Mouse (Mus musculus): ENCODE data around the gene Ralgapb. TPM values are rescaled to one million over a fixed set of nuclear protein-coding genes. Genes with fewer than 3 reads are reported as not detected.

The Ralgapb gene
- total RNA-seq, 4 experiments from 2014 or later, result 35.3 to 41.3 (median 38.6) TPM

DNA sequence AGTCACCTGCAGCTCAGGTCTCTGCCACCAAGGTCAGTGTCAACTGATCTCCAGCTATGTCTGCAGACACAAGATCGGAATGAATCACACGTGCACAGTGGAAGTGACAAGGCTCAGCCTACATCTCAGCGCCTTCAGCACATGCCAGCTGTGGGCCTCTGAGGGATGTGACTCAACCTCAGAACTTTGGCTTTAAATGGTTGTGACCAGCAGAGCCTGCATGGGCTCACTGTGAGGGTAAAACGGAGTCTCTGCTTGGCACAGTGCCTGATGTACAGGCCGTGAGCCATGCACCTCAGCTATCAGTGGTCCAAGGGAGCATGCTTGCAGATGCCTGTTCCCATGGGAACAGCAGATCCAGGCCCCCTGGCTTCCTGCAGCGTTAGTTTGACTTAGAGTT is 108.9 kb downstream of the Ralgapb start:
- no peak for DNase-seq (ENCODE audit: low spot score)

DNA sequence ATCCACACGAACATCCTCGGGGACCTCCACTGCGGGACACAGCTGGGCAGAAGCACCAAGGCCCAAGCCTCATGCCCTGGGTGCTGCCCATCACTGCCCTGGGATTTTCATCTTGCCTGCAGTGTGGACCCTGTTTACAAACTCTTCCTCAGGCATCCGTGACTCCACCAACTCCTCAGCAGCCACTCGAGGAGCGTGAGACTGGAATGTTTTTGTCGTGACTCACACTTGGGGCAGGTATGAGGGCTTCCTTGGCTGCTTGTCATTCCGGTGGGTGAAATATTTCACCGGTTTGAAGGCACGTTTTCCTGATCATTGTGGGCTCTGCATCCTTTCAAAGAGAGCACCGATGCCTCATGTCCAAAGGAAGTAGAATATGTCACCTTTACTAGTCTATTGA is 109.4 kb downstream of the Ralgapb start:
- DNase-seq (ENCODE audit: low spot score), result no peak

DNA sequence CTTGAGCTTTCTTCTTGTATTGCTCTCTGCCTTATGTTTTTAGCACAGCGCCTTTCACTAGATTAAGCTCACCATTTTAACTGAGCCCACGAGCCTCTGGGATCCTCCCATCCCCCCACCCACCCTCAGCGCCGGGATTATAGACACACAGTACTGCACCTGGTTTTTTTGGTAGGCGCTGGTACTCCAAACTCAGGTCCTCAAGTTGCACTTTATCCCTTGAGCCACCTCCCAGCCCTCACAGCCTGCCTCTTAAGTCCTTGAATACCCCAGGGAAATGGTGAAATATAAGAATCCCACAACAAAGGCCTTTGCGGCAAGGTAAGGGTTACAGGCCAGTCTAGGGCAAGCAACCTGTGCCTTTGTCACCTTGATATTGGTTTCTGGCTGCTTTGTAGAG is 110.2 kb downstream of the Ralgapb start:
- DNase-seq (ENCODE audit: low spot score), result no peak

DNA sequence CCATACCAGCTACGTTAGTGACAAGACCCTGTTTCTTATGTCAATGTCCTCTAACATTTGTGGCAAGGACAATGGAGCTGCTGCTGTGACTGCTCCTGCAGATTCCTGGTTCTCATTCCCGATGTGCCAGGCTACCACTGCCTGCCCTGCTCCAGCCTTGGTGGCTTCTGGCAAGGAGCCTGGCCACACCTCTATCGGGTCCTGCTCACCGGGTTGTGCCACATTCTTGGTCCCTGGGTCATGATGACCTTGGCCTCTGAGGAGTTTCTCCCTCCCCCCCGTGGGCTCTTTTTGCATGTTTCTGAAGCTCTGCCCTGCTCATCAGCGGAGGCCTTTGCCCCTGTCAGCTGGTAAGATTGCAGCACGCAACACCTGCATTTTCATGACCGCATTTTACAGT is 113.4 kb downstream of the Ralgapb start:
- DNase-seq (ENCODE audit: low spot score), result no peak

DNA sequence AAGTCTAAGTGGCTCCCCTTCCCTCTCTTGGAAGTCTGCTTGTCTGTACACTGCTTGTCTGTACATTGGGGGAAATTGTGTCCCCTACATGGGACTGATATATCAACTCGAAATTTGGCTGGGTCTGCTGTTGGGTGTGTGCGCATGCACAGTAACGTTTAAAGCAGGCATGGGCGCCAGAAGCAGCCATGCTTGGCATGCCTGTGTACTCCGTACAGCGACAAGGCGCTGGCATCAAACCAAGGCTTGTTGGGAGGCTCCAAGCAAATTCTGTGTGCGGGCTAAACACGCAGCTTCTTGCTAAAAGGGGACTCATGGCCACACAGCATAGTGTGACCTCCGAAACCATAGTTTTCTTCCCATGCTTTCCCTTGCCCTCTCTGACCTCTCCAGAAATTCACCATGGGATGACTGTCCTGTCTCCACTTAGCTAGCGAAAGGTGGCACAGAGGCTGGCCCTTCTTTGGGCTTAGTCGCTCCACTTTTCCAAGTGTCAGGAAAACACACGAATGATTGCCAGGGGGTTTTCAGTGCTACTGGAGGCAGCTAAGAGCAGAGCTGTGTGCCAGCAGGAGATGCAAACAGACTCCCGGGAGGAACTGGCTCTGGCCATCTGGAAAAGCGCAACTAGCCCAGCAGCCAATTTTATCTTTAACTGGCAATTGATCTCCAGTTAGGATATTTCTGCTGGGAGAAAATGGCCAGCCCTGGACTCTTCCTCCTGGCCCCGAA is 114.6 kb downstream of the Ralgapb start:
- no peak for DNase-seq (ENCODE audit: low spot score)

DNA sequence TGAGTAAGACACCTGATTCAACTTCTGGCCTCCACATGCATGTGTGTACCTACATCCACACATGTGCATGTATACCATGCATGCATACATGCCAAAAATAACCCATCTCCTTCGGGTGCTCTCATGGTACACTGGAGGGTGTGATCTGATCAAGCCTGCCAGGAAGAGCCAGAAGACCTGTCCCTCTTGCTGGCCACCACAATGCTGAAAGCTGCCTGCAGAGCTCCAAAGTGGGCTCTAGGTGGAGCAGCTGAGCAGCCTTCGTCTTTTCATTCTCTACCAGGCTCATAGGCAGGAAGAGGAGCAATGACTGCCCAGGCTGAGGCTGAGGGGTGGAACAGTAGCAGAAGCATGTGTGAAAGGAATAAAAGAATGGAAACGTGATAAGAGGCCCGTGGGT is 124.4 kb downstream of the Ralgapb start:
- DNase-seq (ENCODE audit: low spot score), result peak; percentile 31

DNA sequence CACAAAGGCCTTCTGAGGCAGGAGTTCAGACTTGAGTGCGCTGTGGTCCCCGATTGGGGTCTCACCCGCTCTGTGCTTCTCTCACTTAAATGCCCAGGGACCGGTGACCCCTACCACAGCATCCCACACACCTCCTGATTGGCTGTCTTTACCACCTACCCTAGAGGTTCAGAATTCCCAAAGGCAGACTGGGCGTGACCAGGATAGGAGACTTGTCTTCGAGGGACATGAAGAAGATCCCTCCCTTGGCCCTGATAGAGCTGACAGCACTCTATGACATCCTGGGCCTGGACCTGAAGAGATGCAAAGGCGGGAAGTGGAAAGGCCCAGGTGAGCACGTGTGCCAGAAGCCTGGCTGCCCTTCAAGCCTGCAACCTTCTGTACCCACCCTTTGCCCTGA is 124.9 kb downstream of the Ralgapb start:
- DNase-seq (ENCODE audit: low spot score), result no peak

DNA sequence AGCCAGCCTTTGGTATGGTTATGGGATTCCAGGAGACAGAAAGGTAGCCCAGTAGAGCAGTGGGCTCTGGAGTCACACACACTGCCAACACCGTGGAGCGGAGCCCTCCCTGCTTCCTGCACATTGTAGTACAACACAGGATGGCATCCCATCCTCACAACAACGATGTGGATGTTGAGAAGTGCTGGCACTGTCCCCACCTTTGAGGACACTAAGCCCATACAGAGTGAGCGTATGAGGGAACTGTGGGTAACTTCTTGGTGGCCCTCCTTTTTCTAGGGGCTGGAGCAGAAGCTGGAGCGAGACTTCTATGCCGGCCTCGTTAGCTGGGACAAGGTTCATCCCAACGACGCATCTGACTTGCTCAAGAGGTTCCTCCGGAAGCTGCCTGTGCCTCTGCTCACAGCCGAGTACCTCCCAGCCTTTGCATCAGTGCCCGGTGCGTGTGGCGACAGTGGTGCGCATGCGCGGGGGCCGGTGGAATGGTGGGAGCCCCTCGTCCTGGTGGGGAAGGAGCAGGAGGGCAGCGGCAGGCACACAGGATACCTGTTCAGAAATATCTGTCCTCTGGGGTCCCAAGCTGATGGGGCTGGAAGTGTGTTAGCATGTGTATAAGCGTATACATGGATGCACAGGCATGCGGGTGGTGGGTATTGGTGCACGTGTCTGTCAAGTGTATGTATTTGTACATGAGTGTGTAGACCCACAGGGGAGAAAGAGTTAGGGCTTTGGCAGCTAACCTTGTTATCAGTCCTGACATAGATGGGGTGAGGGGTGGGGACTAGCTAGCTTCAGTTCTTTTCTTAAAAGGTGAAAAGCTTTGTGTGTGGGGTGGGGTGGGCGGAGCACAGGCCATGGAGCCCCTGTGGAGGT is 130.0 kb downstream of the Ralgapb start:
- no peak for DNase-seq (ENCODE audit: low spot score)

DNA sequence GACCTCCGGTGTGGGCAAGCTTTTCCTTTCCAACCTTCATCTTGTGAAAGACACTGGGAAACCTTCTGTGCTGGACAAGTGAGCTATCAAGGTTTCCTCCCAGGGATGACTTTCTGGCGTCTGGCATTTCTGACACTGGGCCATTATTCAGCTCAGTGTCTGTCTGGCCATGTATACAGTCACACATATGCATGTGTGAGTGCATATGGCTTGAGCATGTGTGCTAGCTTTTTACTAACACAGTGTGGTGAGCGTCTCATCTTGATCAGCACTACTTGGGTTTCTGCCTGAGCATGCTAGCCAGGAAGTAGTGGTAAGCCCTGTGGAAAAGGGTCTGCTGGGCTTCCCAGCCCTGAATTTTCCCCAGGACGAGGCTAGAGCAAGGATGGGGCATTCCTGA is 131.6 kb downstream of the Ralgapb start:
- no peak for DNase-seq (ENCODE audit: low spot score)

DNA sequence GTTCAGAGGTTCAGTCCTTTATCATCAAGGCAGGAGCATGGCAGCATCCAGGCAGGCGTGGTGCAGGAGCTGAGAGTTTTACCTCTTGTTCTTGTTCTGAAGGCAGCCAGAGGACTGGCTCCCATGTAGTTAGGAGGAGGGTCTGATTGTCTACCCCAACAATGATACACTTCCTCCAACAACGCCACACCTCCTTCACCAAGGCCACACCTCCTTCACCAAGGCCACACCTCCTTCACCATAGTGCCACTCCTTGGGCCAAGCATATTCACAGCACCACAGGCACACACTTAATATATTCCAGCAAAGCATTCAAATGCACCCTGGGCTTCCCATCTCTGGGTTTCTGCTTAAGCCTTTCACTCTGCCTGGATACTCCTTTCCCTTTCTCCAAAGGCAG is 135.6 kb downstream of the Ralgapb start:
- no peak for DNase-seq (ENCODE audit: low spot score)

DNA sequence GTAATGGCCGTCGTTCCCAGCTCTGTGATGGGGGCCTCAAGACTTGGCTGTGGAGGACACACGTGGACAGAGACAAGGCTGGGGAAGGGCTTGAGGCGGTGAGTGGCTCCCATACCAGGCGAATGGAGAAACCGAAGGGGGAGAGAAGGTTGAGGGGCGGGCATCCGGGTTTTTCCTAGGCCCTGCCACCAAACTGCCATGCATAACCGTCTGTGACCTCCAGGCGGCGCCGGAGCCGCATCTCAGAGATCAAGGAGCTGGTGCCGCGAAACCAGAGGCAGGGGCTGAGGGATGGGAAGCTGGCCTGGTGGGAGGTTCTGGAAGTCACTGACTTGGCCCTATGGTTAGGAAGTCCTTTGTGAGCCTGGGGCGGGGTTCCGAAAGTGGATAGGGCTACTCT is 137.1 kb downstream of the Ralgapb start:
- peak; percentile 24 for DNase-seq (ENCODE audit: low spot score)

Other genes starting within 250 kb of the Ralgapb start
- gene D630003M21Rik, start 180.6 kb upstream of the Ralgapb start, total RNA-seq (2022), result 1 to 10 TPM; 4.7 to 6.3 (median 5.5) TPM
- gene Bpi, start 151.8 kb upstream of the Ralgapb start, total RNA-seq (2022), result not detected
- 1 to 10 TPM; 3.7 to 7.8 (median 5.6) TPM for gene Lbp, start 103.4 kb upstream of the Ralgapb start, total RNA-seq (2022)
- gene Snhg11, start 34.2 kb upstream of the Ralgapb start, total RNA-seq (2022), result under 1 TPM; 0.19 to 0.47 (median 0.25) TPM
- gene Adig, start 92.8 kb downstream of the Ralgapb start, total RNA-seq (2022), result 10 to 100 TPM in 1 of 4 experiments, 1 to 10 TPM in 3; 3.6 to 11.6 (median 6.1) TPM
- gene Arhgap40, start 102.9 kb downstream of the Ralgapb start, total RNA-seq (2022), result not detected
- gene Slc32a1, start 200.9 kb downstream of the Ralgapb start, total RNA-seq (2022), result not detected
- gene Actr5, start 215.0 kb downstream of the Ralgapb start, total RNA-seq (2022), result 1 to 10 TPM; 5.0 to 6.4 (median 6.3) TPM